Mouse (Mus musculus): ENCODE measurements around the gene Igsf21. TPM values are rescaled to one million over a fixed set of nuclear protein-coding genes. Genes with fewer than 3 reads are reported as not detected.

Igsf21 gene
- not detected for polyA plus RNA-seq (2017; shearing (Covaris generic))

GRCm38 (mm10) chr4:140246180-140247005, at the start of gene Igsf21:
Igsf21 (minus strand) TSS chr4:140246784.

All from naive thymus-derived CD4-positive, alpha-beta T cell, adult 5 months (primary cell).